In the genomic region with DNA sequence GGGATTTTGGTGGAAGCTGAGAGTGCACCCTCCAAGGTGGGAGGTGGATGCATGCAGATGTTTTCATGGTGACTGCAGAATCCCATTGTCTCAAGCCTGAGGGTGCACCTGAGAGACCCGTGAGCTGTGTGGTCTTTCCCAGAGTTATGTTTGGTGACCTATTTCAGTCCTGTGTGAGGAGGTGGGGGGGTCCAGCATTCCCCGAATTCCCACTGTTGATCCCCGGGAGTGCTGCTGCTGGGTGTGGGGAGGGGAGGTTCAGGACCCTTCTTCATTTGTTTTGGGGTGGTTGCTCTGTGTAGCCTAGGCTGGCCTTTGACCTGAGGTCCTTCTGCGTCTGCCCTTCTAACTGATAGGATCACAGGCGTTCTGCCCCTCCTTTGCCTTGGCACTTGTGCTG, we compare ENCODE assay signal across 17 mouse cellular contexts. TPM values are rescaled to one million over a fixed set of nuclear protein-coding genes. Genes with fewer than 3 reads are reported as not detected.
DNase-seq lines count a peak whose midpoint lies in the region; ATAC-seq and TF ChIP-seq lines count a peak whose summit lies in the region.
"Had no signal": no experiment of that assay in that cellular context is flagged by ENCODE, and none has a peak within 500 bp of the region (broad histone marks: within the 10 kb centered on the region; RNA-seq: fewer than 3 reads in every experiment).

No protein-coding gene starts in this region.

- no peak overlapping the region for H3K4me2 ChIP-seq in hindbrain, embryonic 12.5 days (replicated peaks)
- 0 out of 2 replicates have a peak overlapping the region, but pooled peaks have one; percentile 1 for H3K4me2 ChIP-seq in intestine, postnatal 0 days (replicated peaks; ENCODE audit: low read depth)

- no peak for DNase-seq in hindbrain, embryonic 10.5 days (ENCODE audit: low spot score)
- DNase-seq in naive thymus-derived CD4-positive, alpha-beta T cell, adult 2 months (ENCODE audit: low read depth): peak; percentile 16
- DNase-seq in frontal cortex, postnatal 25 days (ENCODE audit: low spot score in 2 of 2): no peak
- no peak for DNase-seq in ovary, postnatal 36 days (ENCODE audit: low spot score)
- no peak for DNase-seq in left cerebral cortex, adult 11 months (ENCODE audit: low spot score)
- DNase-seq: cerebellum, postnatal 14 days; gastrocnemius, postnatal 10 days; thymus, adult 18-20 months had no signal

- 67% methylated on average over 5 of the region's 5 CpGs for WGBS in hindbrain, embryonic 10.5 days
- WGBS in hindbrain, embryonic 12.5 days: 70% methylated on average over 5 of the region's 5 CpGs
- 74% methylated on average over 5 of the region's 5 CpGs for WGBS in intestine, postnatal 0 days

- H3K4me3 ChIP-seq in hindbrain, embryonic 10.5 days: no peak overlapping the region
- no peak overlapping the region for H3K4me3 ChIP-seq in hindbrain, embryonic 12.5 days
- H3K4me3 ChIP-seq in intestine, postnatal 0 days (ENCODE audit: low read depth, low read length): no peak overlapping the region
- H3K4me3 ChIP-seq: megakaryocyte, embryonic 14.5 days had no signal

- H3K9me3 ChIP-seq in hindbrain, embryonic 10.5 days: no peaks in the 10 kb centered on the region
- H3K9me3 ChIP-seq in hindbrain, embryonic 12.5 days (replicated peaks): no peaks in the 10 kb centered on the region
- no peaks in the 10 kb centered on the region for H3K9me3 ChIP-seq in intestine, postnatal 0 days (ENCODE audit: control insufficient read depth)
- H3K9me3 ChIP-seq: megakaryocyte, embryonic 14.5 days had no signal

- no peak overlapping the region for H3K9ac ChIP-seq in hindbrain, embryonic 12.5 days
- no peak overlapping the region for H3K9ac ChIP-seq in intestine, postnatal 0 days (ENCODE audit: low read depth, low read length)

- H3K36me3 ChIP-seq in hindbrain, embryonic 10.5 days: peaks cover 40% of the 10 kb centered on the region
- peaks cover 24% of the 10 kb centered on the region for H3K36me3 ChIP-seq in hindbrain, embryonic 12.5 days
- H3K36me3 ChIP-seq in intestine, postnatal 0 days (ENCODE audit: control insufficient read depth, insufficient read depth): peaks cover 33% of the 10 kb centered on the region

- no peak for TF ChIP-seq CTCF in intestine, postnatal 0 days (IDR thresholded peaks at IDR 0.05; ENCODE audit: low read depth)

- no peaks in the 10 kb centered on the region for H3K27me3 ChIP-seq in hindbrain, embryonic 10.5 days (ENCODE audit: insufficient read depth, poor library complexity, severe bottlenecking)
- H3K27me3 ChIP-seq in hindbrain, embryonic 12.5 days: no peaks in the 10 kb centered on the region
- H3K27me3 ChIP-seq in intestine, postnatal 0 days (replicated peaks; ENCODE audit: control insufficient read depth, insufficient read depth, low read length): no peaks in the 10 kb centered on the region
- H3K27me3 ChIP-seq: megakaryocyte, embryonic 14.5 days; Patski had no signal

- ATAC-seq in hindbrain, embryonic 12.5 days (ENCODE audit: low FRiP score): no peak
- ATAC-seq in erythroid progenitor cell, adult 5-6 weeks (replicated peaks; ENCODE audit: low FRiP score, poor library complexity, severe bottlenecking): 0 out of 2 replicates have a peak, but pooled peaks have one; percentile 12
- ATAC-seq in intestine, postnatal 0 days: no peak
- ATAC-seq: Patski had no signal

- peaks cover 39% of the 10 kb centered on the region for H3K4me1 ChIP-seq in hindbrain, embryonic 10.5 days (replicated peaks)
- peaks cover 26% of the 10 kb centered on the region for H3K4me1 ChIP-seq in hindbrain, embryonic 12.5 days
- H3K4me1 ChIP-seq in intestine, postnatal 0 days (replicated peaks; ENCODE audit: control insufficient read depth, insufficient read depth, low read length): 0 out of 2 replicates have a peak, but pooled peaks cover 4% of the 10 kb centered on the region

- H3K27ac ChIP-seq in hindbrain, embryonic 10.5 days: peak overlapping the region; percentile 80
- H3K27ac ChIP-seq in hindbrain, embryonic 12.5 days: no peak overlapping the region
- no peak overlapping the region for H3K27ac ChIP-seq in intestine, postnatal 0 days (ENCODE audit: low read depth, low read length)

RNA-seq across cellular contexts. Expression of a gene that starts 15.0 kb away (rescaled TPM):
- 29.6 and 37.2 TPM in 2 replicates for polyA plus RNA-seq in hindbrain, embryonic 10.5 days (2016; fragmentation: Nextera tagmentation; extraction: Ambion mirVana)
- 22.2 and 24.5 TPM in 2 replicates for polyA plus RNA-seq in hindbrain, embryonic 12.5 days (2016; fragmentation: Nextera tagmentation; extraction: Ambion mirVana)
- 2.2 and 3.8 TPM in 2 replicates for total RNA-seq in erythroid progenitor cell, adult 5-6 weeks (2015; ENCODE audit: low replicate concordance)
- 1.8 and 22.4 TPM in 2 replicates for total RNA-seq in erythroid progenitor cell, adult 5-6 weeks (2017; ENCODE audit: low replicate concordance)
- 23.1 and 25.3 TPM in 2 replicates for polyA plus RNA-seq in intestine, postnatal 0 days (2015; fragmentation: Nextera tagmentation; extraction: Ambion mirVana)

RNA-seq across cellular contexts. Expression of a gene that starts 26.8 kb away (rescaled TPM):
- 0.15 and 0.47 TPM in 2 replicates for polyA plus RNA-seq in hindbrain, embryonic 10.5 days (2016; fragmentation: Nextera tagmentation; extraction: Ambion mirVana)
- polyA plus RNA-seq in hindbrain, embryonic 12.5 days (2016; fragmentation: Nextera tagmentation; extraction: Ambion mirVana): 0.19 and 0.21 TPM in 2 replicates
- not detected in 2 replicates for total RNA-seq in erythroid progenitor cell, adult 5-6 weeks (2015; ENCODE audit: low replicate concordance)
- total RNA-seq in erythroid progenitor cell, adult 5-6 weeks (2017; ENCODE audit: low replicate concordance): not detected in 2 replicates
- polyA plus RNA-seq in intestine, postnatal 0 days (2015; fragmentation: Nextera tagmentation; extraction: Ambion mirVana): 2.0 and 2.2 TPM in 2 replicates
- total RNA-seq: adrenal gland, adult 18-20 months; gastrocnemius, postnatal 10 days; hematopoietic stem cell, adult 5-6 weeks; left cerebral cortex, postnatal 14 days had no signal
- polyA plus RNA-seq: liver, embryonic 16.5 days; Patski had no signal

RNA-seq across cellular contexts. Expression of a gene that starts 55.4 kb away (rescaled TPM):
- polyA plus RNA-seq in hindbrain, embryonic 10.5 days (2016; fragmentation: Nextera tagmentation; extraction: Ambion mirVana): 11.2 and 12.1 TPM in 2 replicates
- 18.7 TPM in 2 replicates for polyA plus RNA-seq in hindbrain, embryonic 12.5 days (2016; fragmentation: Nextera tagmentation; extraction: Ambion mirVana)
- total RNA-seq in erythroid progenitor cell, adult 5-6 weeks (2015; ENCODE audit: low replicate concordance): 5.0 and 5.4 TPM in 2 replicates
- total RNA-seq in erythroid progenitor cell, adult 5-6 weeks (2017; ENCODE audit: low replicate concordance): 3.2 and 8.9 TPM in 2 replicates
- polyA plus RNA-seq in intestine, postnatal 0 days (2015; fragmentation: Nextera tagmentation; extraction: Ambion mirVana): 14.9 and 15.5 TPM in 2 replicates
